Mouse (Mus musculus) spleen, adult 12 weeks (tissue): ENCODE measurements around the gene Mgl2.
"Not testable (repeated sequence)": the region's sequence is repeated elsewhere in the genome, so short reads cannot be mapped to it uniquely, and the experiment has no call there.

Source experiments
- DNase-seq: peaks from one replicate; pipeline ENCODE4 v3.0.0; 2022; ENCODE audit warnings: low spot score

Gene Mgl2

GRCm38 (mm10) chr11:70129926-70130379 lies at the start of gene Mgl2:
Gene Mgl2, plus strand, starts transcription at chr11:70130329.
- no peak for DNase-seq

- DNase-seq, result no peak
These were observed 49.1 kb upstream of the Mgl2 start for GRCm38 (mm10) chr11:70080803-70081590.

- no peak for DNase-seq
These were observed 45.6 kb upstream of the Mgl2 start for GRCm38 (mm10) chr11:70084563-70084962.

GRCm38 (mm10) chr11:70091986-70092783 lies 37.9 kb upstream of the Mgl2 start, which contains the start of gene Asgr2:
Gene Asgr2, plus strand, starts transcription at chr11:70092644.
- no peak for DNase-seq

GRCm38 (mm10) chr11:70097396-70097795 lies 32.7 kb upstream of the Mgl2 start:
- DNase-seq, result no peak

- no peak for DNase-seq
These were observed 31.0 kb upstream of the Mgl2 start for GRCm38 (mm10) chr11:70099102-70099501.

DNA sequence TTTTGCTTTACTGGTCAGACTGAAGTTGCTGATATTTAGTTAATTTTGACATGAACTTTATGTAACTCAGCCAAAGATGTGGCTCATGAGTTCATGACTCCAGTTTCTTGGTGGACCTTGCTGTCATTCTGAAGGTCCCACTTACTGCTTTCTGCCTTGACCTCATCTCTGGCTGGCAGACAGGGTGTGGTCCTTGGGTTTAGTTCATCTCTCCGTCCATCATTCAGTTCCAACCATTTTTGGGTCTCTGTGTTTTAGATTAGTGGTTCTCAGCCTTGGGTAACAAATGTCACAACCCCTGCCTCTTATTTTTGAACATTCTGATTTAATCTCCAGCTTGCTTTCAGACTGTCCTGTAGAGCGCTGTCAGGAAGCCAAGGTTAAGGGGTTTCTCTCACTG lies 30.3 kb upstream of the Mgl2 start:
- no peak for DNase-seq

GRCm38 (mm10) chr11:70103701-70104315 lies 26.3 kb upstream of the Mgl2 start:
- no peak for DNase-seq

DNA sequence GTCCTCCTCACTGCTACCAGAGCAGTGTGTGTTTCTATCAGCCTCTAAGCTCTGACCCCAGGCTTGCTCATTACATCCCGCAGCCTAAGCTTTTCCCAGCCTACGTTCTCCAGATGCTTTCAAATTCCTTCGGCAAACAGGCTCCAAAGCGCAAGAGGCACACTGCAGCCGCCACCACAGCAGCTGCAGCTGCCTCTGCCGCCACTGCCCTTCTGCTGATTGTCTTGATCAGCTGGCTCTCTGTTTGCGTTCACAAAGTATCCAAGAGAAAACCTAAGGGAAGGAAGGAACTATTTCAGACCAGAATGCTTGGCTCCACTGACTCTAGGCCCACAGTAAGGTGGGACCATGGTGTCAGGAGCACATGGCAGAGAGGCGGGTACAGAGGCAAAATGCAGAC lies 23.0 kb upstream of the Mgl2 start:
- DNase-seq, result no peak

DNA sequence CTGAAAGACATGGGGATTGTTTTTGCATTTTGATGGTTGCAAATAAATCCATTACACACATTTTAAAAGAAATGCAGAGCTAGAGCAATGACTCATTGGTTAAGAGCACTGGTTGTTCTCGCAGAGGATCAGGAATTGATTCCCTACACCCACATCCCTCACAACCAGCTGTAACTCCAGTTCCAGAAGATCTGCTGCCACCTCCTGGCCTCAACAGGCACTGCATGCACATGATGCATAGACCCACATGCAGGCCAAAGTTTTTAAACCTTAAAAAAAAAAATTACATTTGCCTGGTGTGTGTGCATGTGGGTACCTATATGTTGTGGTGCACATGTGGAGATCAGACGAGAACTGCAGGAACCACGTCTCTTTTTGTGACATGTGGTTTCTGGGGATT lies 20.0 kb upstream of the Mgl2 start:
- DNase-seq, result peak; percentile 22

DNA sequence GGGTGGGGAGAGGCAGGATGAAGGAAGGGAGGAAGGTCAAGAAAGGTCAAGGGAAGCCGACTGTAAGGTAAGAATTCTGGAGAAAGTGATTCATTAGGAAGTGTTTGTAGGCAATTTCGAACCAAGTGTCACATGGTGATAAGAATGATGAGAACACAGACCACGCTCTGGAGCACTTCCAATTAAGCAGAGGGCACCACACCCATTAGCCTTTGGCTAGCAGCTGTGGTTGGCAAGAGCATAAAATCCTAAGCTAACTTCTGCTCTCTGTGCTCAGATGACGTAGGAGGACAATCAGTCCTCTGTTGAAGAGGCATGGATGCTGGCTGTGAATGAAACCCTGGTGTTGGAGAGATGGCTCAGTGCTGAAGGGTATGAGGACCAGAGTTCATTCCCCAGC lies 15.6 kb upstream of the Mgl2 start:
- no peak for DNase-seq

- DNase-seq, result no peak
These were observed 14.2 kb upstream of the Mgl2 start for GRCm38 (mm10) chr11:70115901-70116300.

DNA sequence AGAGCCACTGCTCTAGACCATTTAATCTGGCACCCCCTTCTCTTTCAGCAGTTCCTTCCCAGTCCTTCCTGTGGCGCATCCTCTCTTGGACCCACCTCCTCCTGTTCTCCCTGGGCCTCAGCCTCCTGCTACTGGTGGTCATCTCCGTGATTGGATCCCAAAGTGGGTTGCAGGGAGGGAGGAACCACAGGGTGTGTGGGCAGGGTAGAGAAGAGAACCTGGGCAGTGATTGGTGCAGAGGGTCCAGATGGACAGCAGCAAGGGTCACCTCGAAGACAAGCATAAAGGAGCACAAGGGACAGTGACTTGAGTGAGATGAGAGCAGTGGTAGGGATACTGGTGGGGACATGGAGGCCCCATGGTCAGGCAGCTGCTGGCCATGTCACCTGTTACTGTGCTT lies 4.9 kb downstream of the Mgl2 start:
- DNase-seq, result not testable (repeated sequence)

- not testable (repeated sequence) for DNase-seq
These were observed 5.8 kb downstream of the Mgl2 start for GRCm38 (mm10) chr11:70135925-70136324.

DNA sequence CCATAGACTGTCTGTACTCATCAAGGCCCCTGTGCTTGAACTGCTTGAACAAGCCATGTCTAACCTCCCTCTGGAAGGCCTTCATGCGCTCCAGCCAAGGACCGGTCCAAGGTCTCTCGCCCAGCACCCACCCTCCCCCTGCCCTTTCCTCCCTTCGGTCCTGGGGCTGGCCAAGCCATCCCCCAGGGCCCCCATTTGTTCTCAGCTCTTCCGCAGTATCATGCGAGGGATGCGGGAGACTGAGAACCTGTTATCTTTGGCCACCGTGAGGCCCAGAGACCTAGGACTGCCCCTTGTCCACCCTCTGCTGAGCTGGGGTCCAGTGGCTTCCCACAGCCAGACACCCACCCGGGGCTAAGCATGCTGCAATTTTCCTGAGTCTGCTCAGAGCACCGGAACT lies 9.0 kb downstream of the Mgl2 start:
- no peak for DNase-seq

DNA sequence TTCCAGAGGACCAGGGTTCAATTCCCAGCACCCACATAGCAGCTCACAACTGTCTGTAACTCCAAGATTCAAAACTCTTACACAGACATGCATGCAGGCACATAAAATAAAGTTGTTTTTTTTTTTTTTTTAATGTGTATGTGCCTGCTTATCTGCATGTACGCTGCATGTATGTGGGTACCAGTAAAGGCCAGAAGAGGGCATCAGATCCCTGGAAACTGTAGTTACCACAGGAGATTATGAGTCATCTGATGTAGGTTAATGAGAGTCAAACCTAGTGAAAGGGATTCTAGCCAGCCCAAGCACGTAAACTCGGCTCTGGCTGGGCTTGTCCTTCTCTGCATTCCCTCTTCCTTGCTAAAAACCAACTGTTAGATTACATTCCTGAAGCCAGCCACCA lies 20.9 kb downstream of the Mgl2 start:
- DNase-seq, result no peak

DNA sequence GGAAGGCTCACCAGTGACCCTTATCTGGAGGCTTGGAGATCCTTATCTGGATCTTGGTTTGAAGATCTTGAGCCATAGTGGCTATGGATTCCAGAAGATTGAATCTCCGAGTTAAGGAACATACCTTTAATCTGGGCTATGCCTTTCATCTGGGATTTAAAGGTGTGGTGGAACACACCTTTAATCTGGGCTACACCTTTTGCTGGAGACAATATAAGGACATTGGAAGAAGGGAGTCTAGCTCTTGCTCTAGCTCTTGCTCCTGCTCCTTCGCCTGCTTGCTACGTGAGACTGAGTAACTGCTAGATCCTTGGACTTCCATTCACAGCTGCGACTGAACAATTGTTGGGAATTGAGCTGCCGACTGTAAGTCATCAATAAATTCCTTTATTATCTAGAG lies 25.8 kb downstream of the Mgl2 start, which contains the start of gene Clec10a:
Gene Clec10a (plus strand): TSS at position 301 of the 400 bp plus-strand sequence.
- DNase-seq, result not testable (repeated sequence)

DNA sequence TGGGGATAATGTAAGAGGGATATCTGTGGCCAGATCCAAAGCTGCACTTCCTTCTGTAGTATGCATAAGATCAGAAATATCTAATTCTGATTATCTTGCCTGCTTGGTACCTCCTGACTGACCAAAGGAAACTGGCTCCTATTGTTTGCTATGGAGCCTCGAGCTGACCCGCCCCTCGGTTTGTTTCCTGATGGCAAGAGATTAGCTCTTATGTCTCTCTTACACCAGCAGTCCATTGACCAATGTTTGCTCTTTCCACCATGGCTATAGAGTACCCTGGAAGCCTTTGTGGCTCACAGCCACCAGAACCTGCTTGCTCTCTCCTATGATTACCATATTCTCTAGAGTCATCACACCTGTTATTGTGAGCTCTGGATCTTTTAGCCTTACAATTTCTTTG lies 32.2 kb downstream of the Mgl2 start:
- no peak for DNase-seq

DNA sequence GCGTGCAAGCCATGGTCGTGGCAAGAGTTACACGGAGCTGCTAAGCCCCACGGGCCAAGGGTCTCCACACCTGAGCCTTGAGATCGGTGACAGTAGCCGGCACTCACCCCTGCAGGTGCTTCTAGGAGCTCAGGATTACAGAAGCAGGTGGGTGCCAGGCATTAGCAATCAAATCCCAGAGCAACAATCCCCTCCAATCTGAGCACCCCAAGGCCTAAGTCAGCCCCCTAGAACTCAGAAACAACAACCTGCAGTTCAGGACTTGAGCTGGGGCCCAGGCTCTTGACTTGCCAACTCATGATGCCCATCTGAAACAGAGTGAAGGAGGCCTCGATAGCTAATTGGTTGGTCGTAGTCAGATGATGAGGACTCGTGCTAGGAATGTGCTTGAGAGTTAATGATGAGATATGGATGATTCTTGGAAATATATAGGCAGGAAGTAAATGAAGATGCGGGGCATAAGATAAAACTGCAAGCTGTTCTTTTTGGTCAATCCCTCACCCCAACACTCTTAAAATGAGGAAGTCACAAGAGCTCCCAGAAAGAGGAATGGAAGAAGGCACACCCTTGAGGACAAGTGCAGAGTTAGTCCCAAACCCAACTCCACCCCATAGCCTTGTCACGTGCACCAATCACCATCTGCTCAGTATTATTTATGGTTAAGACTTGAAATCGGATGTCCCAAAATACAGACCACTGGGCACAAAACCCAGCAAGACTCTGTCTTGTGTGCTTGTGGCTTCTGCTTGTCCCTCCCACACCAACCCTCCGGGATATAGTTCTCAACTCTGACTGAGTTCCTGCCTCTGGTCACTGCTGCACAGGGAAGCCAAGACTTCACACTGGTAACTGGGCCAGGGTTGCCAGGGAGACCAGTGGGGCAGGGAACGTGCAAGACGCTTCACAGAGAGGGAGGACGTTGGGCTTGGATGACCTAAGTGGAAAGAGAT lies 36.1 kb downstream of the Mgl2 start:
- no peak for DNase-seq

- no peak for DNase-seq
These were observed 38.0 kb downstream of the Mgl2 start for GRCm38 (mm10) chr11:70168136-70168535.

DNA sequence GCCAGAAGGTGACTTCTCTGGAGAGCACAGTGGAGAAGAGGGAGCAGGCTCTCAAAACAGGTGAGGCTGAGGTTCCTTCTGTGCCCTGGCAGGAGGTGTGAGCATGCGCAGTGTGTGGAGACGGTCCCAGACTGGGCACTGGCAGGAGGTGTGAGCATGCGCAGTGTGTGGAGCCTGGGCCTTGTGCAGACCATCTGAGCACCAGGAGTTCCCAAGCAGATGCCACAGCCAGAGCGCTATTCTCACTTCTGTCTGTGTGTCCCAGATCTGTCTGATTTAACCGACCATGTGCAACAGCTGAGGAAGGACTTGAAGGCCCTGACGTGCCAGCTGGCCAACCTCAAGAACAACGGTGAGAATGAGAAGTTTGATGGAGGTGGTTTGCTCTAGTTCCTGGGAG lies 39.3 kb downstream of the Mgl2 start:
- DNase-seq, result not testable (repeated sequence)
